Mouse (Mus musculus) myocyte (in vitro differentiated cells): Measurements from ENCODE around the gene Agfg2. TPM values are rescaled to one million over a fixed set of nuclear protein-coding genes. Genes with fewer than 3 reads are reported as not detected.
"Not testable (repeated sequence)": the region's sequence is repeated elsewhere in the genome, so short reads cannot be mapped to it uniquely, and the experiment has no call there.

Experiments used
- H3K27me3 ChIP-seq: one replicate; pipeline ENCODE4 v1.6.1; 2011; ENCODE audit not compliant: control insufficient read depth, insufficient read depth, insufficient read length
- H3K36me3 ChIP-seq: one replicate; pipeline ENCODE4 v1.6.1; 2011; ENCODE audit not compliant: control insufficient read depth, insufficient read depth
- H3K4me2 ChIP-seq: one replicate; pipeline ENCODE4 v1.6.1; 2011; ENCODE audit warnings: low read depth, control low read depth
- H3K4me3 ChIP-seq: one replicate; pipeline ENCODE4 v1.5.1; 2011; ENCODE audit warnings: mild to moderate bottlenecking, control low read depth, moderate library complexity
- H3K79me2 ChIP-seq: one replicate; pipeline ENCODE4 v1.6.1; 2011; ENCODE audit not compliant: control insufficient read depth, insufficient read depth
- H3ac ChIP-seq: one replicate; pipeline ENCODE4 v1.6.1; 2011; ENCODE audit not compliant: control insufficient read depth, insufficient read length
- CEBPB ChIP-seq: IDR thresholded peaks from 2 replicates; pipeline ENCODE4 v1.6.1; 2011; ENCODE audit warnings: mild to moderate bottlenecking, moderate library complexity; ENCODE audit not compliant: poor library complexity, insufficient read depth, severe bottlenecking
- E2F4 ChIP-seq: IDR thresholded peaks from one replicate; pipeline ENCODE4 v1.6.1; 2011; ENCODE audit warnings: mild to moderate bottlenecking, control low read depth, moderate library complexity; ENCODE audit not compliant: insufficient read depth
- MAX ChIP-seq: IDR thresholded peaks from one replicate; pipeline ENCODE4 v1.6.1; 2011; ENCODE audit warnings: low read depth, mild to moderate bottlenecking, control low read depth
- MYOD1 ChIP-seq, 3 experiments: IDR thresholded peaks; one replicate each; pipeline ENCODE4 v1.6.1; 2011; ENCODE audit warnings: control low read depth in 2 of 3, low read depth in 2 of 3, mild to moderate bottlenecking in 2 of 3, moderate library complexity in 1 of 3; ENCODE audit not compliant: insufficient read length in 2 of 3, control insufficient read depth in 1 of 3
- MYOG ChIP-seq, 3 experiments: IDR thresholded peaks; one replicate each; pipeline ENCODE4 v1.6.1; 2011; ENCODE audit warnings: control low read depth in 2 of 3, low read depth in 2 of 3, mild to moderate bottlenecking in 2 of 3; ENCODE audit not compliant: insufficient read length in 2 of 3, control insufficient read depth in 1 of 3, insufficient read depth in 1 of 3
- POLR2A ChIP-seq: IDR thresholded peaks from one replicate; pipeline ENCODE4 v1.6.1; 2011; ENCODE audit warnings: low read depth, mild to moderate bottlenecking, control low read depth, moderate library complexity; ENCODE audit not compliant: insufficient read length
- POLR2AphosphoS2 ChIP-seq: IDR thresholded peaks from one replicate; pipeline ENCODE4 v1.6.1; 2011; ENCODE audit warnings: low read depth, control low read depth; ENCODE audit not compliant: insufficient read length
- REST ChIP-seq: IDR thresholded peaks from one replicate; pipeline ENCODE4 v1.6.1; 2011; ENCODE audit warnings: mild to moderate bottlenecking, control low read depth, moderate library complexity; ENCODE audit not compliant: insufficient read depth, insufficient read length
- SRF ChIP-seq: IDR thresholded peaks from one replicate; pipeline ENCODE4 v1.6.1; 2011; ENCODE audit warnings: low read depth; ENCODE audit not compliant: control insufficient read depth, insufficient read length
- TCF12 ChIP-seq: IDR thresholded peaks from one replicate; pipeline ENCODE4 v1.6.1; 2011; ENCODE audit warnings: mild to moderate bottlenecking, control low read depth; ENCODE audit not compliant: poor library complexity, insufficient read depth, severe bottlenecking
- TCF3 ChIP-seq: IDR thresholded peaks from one replicate; pipeline ENCODE4 v1.6.1; 2011; ENCODE audit warnings: low read depth, control low read depth; ENCODE audit not compliant: insufficient read length
- USF1 ChIP-seq: IDR thresholded peaks from one replicate; pipeline ENCODE4 v1.6.1; 2011; ENCODE audit warnings: low read depth, mild to moderate bottlenecking, control low read depth, moderate library complexity
- polyA plus RNA-seq: library from polyadenylated mRNA; unstranded; fragments of >200 nt; fragmentation: generic; extraction: Trizol; gene quantifications from one replicate; pipeline ENCODE4 v1.2.1, GENCODE M21; 2012; ENCODE audit warnings: missing spikeins

The Agfg2 gene
- polyA plus RNA-seq, 1 experiment, result 8.7 TPM

GRCm38 (mm10) chr5:137627991-137628390 lies 56.5 kb downstream of the Agfg2 start:
- no peak overlapping the region for H3ac ChIP-seq
- TF ChIP-seq SRF (no peak), TCF3 (no peak), REST (no peak), E2F4 (no peak), CEBPB (no peak), MYOG (IDR thresholded peaks at IDR 0.05; ENCODE audit: control insufficient read depth in 1 of 3, insufficient read depth in 1 of 3, insufficient read length in 2 of 3, low read depth in 2 of 3) (no peak), USF1 (no peak), MYOD1 (IDR thresholded peaks at IDR 0.05; ENCODE audit: control insufficient read depth in 1 of 3, insufficient read length in 2 of 3, low read depth in 2 of 3) (no peak), POLR2AphosphoS2 (no peak), POLR2A (no peak), TCF12 (no peak), MAX (no peak)

DNA sequence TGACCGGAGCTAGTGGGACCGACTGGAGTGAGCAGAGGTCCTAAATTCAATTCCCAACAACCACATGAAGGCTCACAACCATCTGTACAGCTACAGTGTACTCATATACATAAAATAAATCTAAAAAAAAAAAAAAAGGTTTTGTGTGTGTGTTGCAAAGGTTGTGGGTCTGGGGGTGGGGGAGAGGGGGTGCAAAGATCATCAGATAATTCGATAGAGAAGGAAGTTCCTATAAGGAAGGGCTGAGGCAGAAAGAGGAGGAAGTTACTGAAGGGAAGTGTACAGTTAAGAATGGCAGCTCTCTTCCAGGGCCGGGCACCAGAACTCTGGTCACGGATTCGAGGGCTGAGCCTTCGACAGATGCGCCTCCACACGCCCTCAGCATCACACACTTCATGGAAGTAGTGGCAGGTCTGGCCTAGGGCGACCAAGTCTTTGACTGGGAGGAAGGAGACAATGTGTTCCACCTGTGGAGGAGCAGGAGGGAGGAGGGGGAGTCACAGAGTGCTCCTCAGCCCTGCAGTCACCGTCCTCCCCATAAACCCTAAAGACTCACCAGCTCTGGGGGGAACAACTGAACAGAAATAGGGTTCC lies 60.5 kb downstream of the Agfg2 start:
- H3ac ChIP-seq, result no peak overlapping the region
- H3K4me2 ChIP-seq, result no peak overlapping the region
- no peak for TF ChIP-seq TCF12
- H3K27me3 ChIP-seq, result no peaks in the 10 kb centered on the region
- H3K4me3 ChIP-seq, result no peak overlapping the region
- H3K36me3 ChIP-seq, result no peaks in the 10 kb centered on the region
- no peaks in the 10 kb centered on the region for H3K79me2 ChIP-seq

More at GRCm38 (mm10) chr5:137627991-137628390, 56.5 kb downstream of the Agfg2 start:
- Histone ChIP-seq H3K27me3 (no peaks in the 10 kb centered on the region), H3K4me3 (peak overlapping the region; percentile 82), H3K79me2 (peaks cover 37% of the 10 kb centered on the region), H3K36me3 (peaks cover 3% of the 10 kb centered on the region), H3K4me2 (peak overlapping the region; percentile 88)

DNA sequence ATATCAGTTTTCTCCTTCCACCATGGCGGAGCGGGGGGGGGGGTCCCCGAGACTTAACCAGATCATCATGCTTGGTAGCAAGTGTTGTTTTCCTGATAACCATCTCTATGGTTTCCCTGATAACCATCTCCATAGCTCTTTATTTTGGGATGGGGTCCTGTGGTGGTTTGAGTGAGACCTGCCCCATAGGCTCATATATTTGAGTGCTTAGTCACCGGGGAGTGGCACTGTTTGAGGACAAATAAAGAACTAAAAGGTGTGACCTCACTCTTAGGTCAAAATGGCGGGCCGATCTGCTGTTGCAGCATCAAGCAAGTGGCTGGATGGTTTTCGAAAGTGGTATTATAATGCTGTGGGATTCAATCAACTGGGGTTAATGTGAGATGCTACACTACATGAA lies 69.2 kb downstream of the Agfg2 start:
- TF ChIP-seq CEBPB, result no peak
- no peak for TF ChIP-seq USF1
- no peak for TF ChIP-seq SRF
- TF ChIP-seq MYOD1 (IDR thresholded peaks at IDR 0.05; ENCODE audit: control insufficient read depth in 1 of 3, insufficient read length in 2 of 3, low read depth in 2 of 3), result no peak
- no peak for TF ChIP-seq E2F4
- no peak for TF ChIP-seq MYOG (IDR thresholded peaks at IDR 0.05; ENCODE audit: control insufficient read depth in 1 of 3, insufficient read depth in 1 of 3, insufficient read length in 2 of 3, low read depth in 2 of 3)
- TF ChIP-seq TCF12, result no peak
- TF ChIP-seq MAX, result no peak
- TF ChIP-seq POLR2A, result no peak
- H3K4me2 ChIP-seq, result no peak overlapping the region
- peaks cover 6% of the 10 kb centered on the region for H3K79me2 ChIP-seq
- H3K27me3 ChIP-seq, result no peaks in the 10 kb centered on the region
- H3K36me3 ChIP-seq, result no peaks in the 10 kb centered on the region
- H3ac ChIP-seq, result no peak overlapping the region
- no peak overlapping the region for H3K4me3 ChIP-seq

- not testable (repeated sequence) for H3K27me3 ChIP-seq, H3ac ChIP-seq, H3K36me3 ChIP-seq, H3K4me2 ChIP-seq, H3K4me3 ChIP-seq
- H3K79me2 ChIP-seq, result peaks cover 10% of the 10 kb centered on the region
These were observed 69.6 kb downstream of the Agfg2 start for GRCm38 (mm10) chr5:137614921-137615320.

DNA sequence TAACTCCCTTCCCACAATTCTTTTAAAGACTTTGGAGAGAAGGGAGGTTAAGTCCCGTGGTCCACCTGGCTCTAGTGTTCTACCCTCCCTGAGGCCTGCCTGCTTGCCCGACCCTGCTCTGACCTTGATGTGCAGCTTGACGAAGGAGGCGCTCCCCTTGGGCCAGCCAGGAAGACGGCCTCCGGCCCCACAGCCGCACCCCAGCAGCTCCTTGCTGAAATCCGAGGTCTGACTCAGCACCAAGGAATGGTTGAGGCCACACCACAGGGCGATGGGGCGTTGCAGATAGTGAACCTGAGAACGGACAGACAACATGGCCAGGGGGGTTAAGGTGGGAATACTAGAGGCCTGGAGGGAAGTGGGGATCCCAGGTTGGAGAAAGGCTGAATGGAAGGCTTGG lies 71.0 kb downstream of the Agfg2 start, which contains the start of gene Pcolce:
TSS of gene Pcolce (minus strand) at position 235 of the 400 bp plus-strand sequence.
- Histone ChIP-seq H3ac (no peak within 1 kb of the TSS), H3K4me2 (peak within 1 kb of the TSS; percentile 88), H3K79me2 (peaks cover 23% of the 10 kb centered on the region), H3K27me3 (no peaks in the 10 kb centered on the region), H3K36me3 (no peaks in the 10 kb centered on the region), H3K4me3 (peak within 1 kb of the TSS; percentile 1)
- TF ChIP-seq USF1 (no peak), SRF (no peak), CEBPB (no peak), POLR2A (peak; percentile 64), MYOG (IDR thresholded peaks at IDR 0.05; ENCODE audit: control insufficient read depth in 1 of 3, insufficient read depth in 1 of 3, insufficient read length in 2 of 3, low read depth in 2 of 3) (peak in 1 of 3 experiments; percentile 45), REST (no peak), POLR2AphosphoS2 (peak; percentile 75), E2F4 (no peak), MAX (no peak), MYOD1 (IDR thresholded peaks at IDR 0.05; ENCODE audit: control insufficient read depth in 1 of 3, insufficient read length in 2 of 3, low read depth in 2 of 3) (peak in 1 of 3 experiments; percentile 19), TCF3 (no peak), TCF12 (no peak)
